Mouse (Mus musculus) G1E (cell line): Measurements from ENCODE around the gene Pth1r.

Source experiments
- CTCF ChIP-seq: IDR thresholded peaks from 2 replicates; pipeline ENCODE4 v1.5.1; 2012; ENCODE audit warnings: low read depth, low read length, inconsistent platforms, mixed read lengths
- GATA1 ChIP-seq: IDR thresholded peaks from 2 replicates; pipeline ENCODE4 v1.6.1; 2012; ENCODE audit warnings: borderline replicate concordance, low read length, inconsistent platforms, mixed read lengths
- GATA2 ChIP-seq: IDR thresholded peaks from 2 replicates; pipeline ENCODE4 v1.6.1; 2012; ENCODE audit warnings: low read depth, low read length, inconsistent platforms, borderline replicate concordance
- POLR2AphosphoS5 ChIP-seq: IDR thresholded peaks from 2 replicates; pipeline ENCODE4 v1.6.1; 2012; ENCODE audit warnings: low read depth, low read length, inconsistent platforms; ENCODE audit not compliant: insufficient replicate concordance
- TAL1 ChIP-seq: conservative IDR thresholded peaks from 2 replicates; pipeline ENCODE4 v1.6.1; 2012; ENCODE audit warnings: low read depth, low read length, inconsistent platforms, mixed read lengths

GRCm38 (mm10) chr9:110711996-110712395 is 34.9 kb downstream of the Pth1r start:
- TF ChIP-seq CTCF (no peak), GATA1 (no peak), POLR2AphosphoS5 (no peak), TAL1 (no peak), GATA2 (no peak)
